In genomic region chr15:79322281-79322990, GRCm38 (mm10) we compare ENCODE assay signal across 9 mouse cellular contexts. TPM values are rescaled to one million over a fixed set of nuclear protein-coding genes. Genes with fewer than 3 reads are reported as not detected.
DNase-seq lines count a peak whose midpoint lies in the region; ATAC-seq and TF ChIP-seq lines count a peak whose summit lies in the region.
"Had no signal": no experiment of that assay in that cellular context is flagged by ENCODE, and none has a peak within 500 bp of the region (broad histone marks: within the 10 kb centered on the region; RNA-seq: fewer than 3 reads in every experiment).

No protein-coding gene starts in this region.

- ATAC-seq in lung, postnatal 0 days, result no peak
- ATAC-seq in neural tube, embryonic 15.5 days (ENCODE audit: low FRiP score), result no peak

- H3K4me2 ChIP-seq in lung, postnatal 0 days (replicated peaks; ENCODE audit: low read depth, low read length), result no peak overlapping the region
- H3K4me2 ChIP-seq in neural tube, embryonic 15.5 days, result no peak overlapping the region

- no peak for TF ChIP-seq CTCF in gastrocnemius, adult 2 months (IDR thresholded peaks at IDR 0.05)
- TF ChIP-seq CTCF in lung, postnatal 0 days (IDR thresholded peaks at IDR 0.05), result no peak

- no peaks in the 10 kb centered on the region for H3K36me3 ChIP-seq in lung, postnatal 0 days (ENCODE audit: insufficient read depth, low read length)
- no peaks in the 10 kb centered on the region for H3K36me3 ChIP-seq in neural tube, embryonic 15.5 days

- intact Hi-C loops in gastrocnemius, adult 2 months (cut with DNase I), result loop anchor here (5.0 kb wide), 1 partner anchor 55 kb away; no protein-coding TSS in a partner anchor

- H3K4me3 ChIP-seq in gastrocnemius, adult 2 months, result no peak overlapping the region
- no peak overlapping the region for H3K4me3 ChIP-seq in lung, postnatal 0 days (ENCODE audit: low read depth, low read length)
- no peak overlapping the region for H3K4me3 ChIP-seq in neural tube, embryonic 15.5 days (replicated peaks)

- H3K27ac ChIP-seq in gastrocnemius, adult 2 months, result peak overlapping the region; percentile 82
- H3K27ac ChIP-seq in lung, postnatal 0 days (ENCODE audit: low read length), result peak overlapping the region; percentile 96
- no peak overlapping the region for H3K27ac ChIP-seq in neural tube, embryonic 15.5 days (replicated peaks)

- no peak for TF ChIP-seq EP300 in lung, postnatal 0 days (IDR thresholded peaks at IDR 0.05)

- H3K4me1 ChIP-seq in lung, postnatal 0 days (ENCODE audit: insufficient read depth, low read depth, low read length), result peaks cover 39% of the 10 kb centered on the region
- H3K4me1 ChIP-seq in neural tube, embryonic 15.5 days, result peaks cover 35% of the 10 kb centered on the region

- H3K9me3 ChIP-seq in lung, postnatal 0 days (ENCODE audit: low read length), result no peaks in the 10 kb centered on the region
- no peaks in the 10 kb centered on the region for H3K9me3 ChIP-seq in neural tube, embryonic 15.5 days (replicated peaks)

- DNase-seq in gastrocnemius, adult 2 months, result no peak
- no peak for DNase-seq in gastrocnemius, postnatal 4 days (ENCODE audit: low spot score in 2 of 2)
- DNase-seq in urinary bladder, postnatal 36 days (ENCODE audit: low spot score in 2 of 2), result peak; percentile 50 to 55
- no peak for DNase-seq in urinary bladder, postnatal 4 days (ENCODE audit: low spot score in 2 of 2)
- DNase-seq in lung, postnatal 0 days (ENCODE audit: low spot score), result peak; percentile 48
- DNase-seq in left cerebral cortex, adult 11 months (ENCODE audit: low spot score), result no peak
- DNase-seq in spleen, adult 18-20 months, result no peak
- DNase-seq: embryo, embryonic 11 days had no signal

- H3K27me3 ChIP-seq in lung, postnatal 0 days (replicated peaks; ENCODE audit: insufficient read depth, low read length), result no peaks in the 10 kb centered on the region
- no peaks in the 10 kb centered on the region for H3K27me3 ChIP-seq in neural tube, embryonic 15.5 days (replicated peaks)

- WGBS in lung, postnatal 0 days, result 33% methylated on average over 11 of the region's 11 CpGs
- 79% methylated on average over 11 of the region's 11 CpGs for WGBS in neural tube, embryonic 15.5 days

- H3K9ac ChIP-seq in lung, postnatal 0 days (replicated peaks; ENCODE audit: low read depth), result no peak overlapping the region
- H3K9ac ChIP-seq in neural tube, embryonic 15.5 days (replicated peaks), result no peak overlapping the region

RNA-seq across cellular contexts. Expression of gene Pla2g6, which starts 5.8 kb away (rescaled TPM):
- total RNA-seq in gastrocnemius, adult 2 months (2021), result 10 to 100 TPM; 19.4 to 20.1 TPM
- total RNA-seq in gastrocnemius, postnatal 4 days (2021), result 10 to 100 TPM; 11.5 to 15.7 TPM
- 11.8 and 13.7 TPM in 2 replicates for polyA plus RNA-seq in lung, postnatal 0 days (2015; fragmentation: Nextera tagmentation; extraction: Ambion mirVana)
- polyA plus RNA-seq in neural tube, embryonic 15.5 days (2015; fragmentation: Nextera tagmentation; extraction: Ambion mirVana), result 26.1 and 27.9 TPM in 2 replicates

RNA-seq across cellular contexts. Expression of gene Maff, which starts 24.0 kb away (rescaled TPM):
- total RNA-seq in gastrocnemius, adult 2 months (2021), result 1 to 10 TPM; 4.0 to 8.8 TPM
- 1 to 10 TPM; 3.8 to 4.0 TPM for total RNA-seq in gastrocnemius, postnatal 4 days (2021)
- 10.6 and 10.8 TPM in 2 replicates for polyA plus RNA-seq in lung, postnatal 0 days (2015; fragmentation: Nextera tagmentation; extraction: Ambion mirVana)
- polyA plus RNA-seq in neural tube, embryonic 15.5 days (2015; fragmentation: Nextera tagmentation; extraction: Ambion mirVana), result 0.81 and 1.7 TPM in 2 replicates

RNA-seq across cellular contexts. Expression of gene Baiap2l2, which starts 37.1 kb away (rescaled TPM):
- 1 to 10 TPM; 3.1 to 3.2 TPM for total RNA-seq in gastrocnemius, adult 2 months (2021)
- total RNA-seq in gastrocnemius, postnatal 4 days (2021), result 1 to 10 TPM; 5.0 to 9.0 TPM
- 1.4 and 2.7 TPM in 2 replicates for polyA plus RNA-seq in lung, postnatal 0 days (2015; fragmentation: Nextera tagmentation; extraction: Ambion mirVana)
- polyA plus RNA-seq in neural tube, embryonic 15.5 days (2015; fragmentation: Nextera tagmentation; extraction: Ambion mirVana), result 2.0 and 4.0 TPM in 2 replicates

Comparison
In these comparisons a context has a peak if more than half of its experiments do, and no peak if none do; other contexts are left out.
1. DNase-seq: peak in urinary bladder, postnatal 36 days (2 of 2) and lung, postnatal 0 days (single experiment); none in gastrocnemius, adult 2 months (single experiment), gastrocnemius, postnatal 4 days (0 of 2), urinary bladder, postnatal 4 days (0 of 2), left cerebral cortex, adult 11 months (single experiment) and spleen, adult 18-20 months (0 of 2).